Mouse (Mus musculus) small intestine, adult 10 weeks (tissue): Measurements from ENCODE around the gene Copb2. TPM values are rescaled to one million over a fixed set of nuclear protein-coding genes. Genes with fewer than 3 reads are reported as not detected.

Experiments
- polyA plus RNA-seq: library from polyadenylated mRNA; stranded (reverse); fragments of 350-450 nt; fragmentation: Illumina TruSeq; extraction: RNeasy Lipid Tissue Mini Kit (QIAGEN cat#74804); gene quantifications from one replicate; pipeline ENCODE4 v1.2.3, GENCODE M21; 2014; ENCODE audit warnings: low replicate concordance

Gene Copb2
- polyA plus RNA-seq, result 658 TPM

DNA sequence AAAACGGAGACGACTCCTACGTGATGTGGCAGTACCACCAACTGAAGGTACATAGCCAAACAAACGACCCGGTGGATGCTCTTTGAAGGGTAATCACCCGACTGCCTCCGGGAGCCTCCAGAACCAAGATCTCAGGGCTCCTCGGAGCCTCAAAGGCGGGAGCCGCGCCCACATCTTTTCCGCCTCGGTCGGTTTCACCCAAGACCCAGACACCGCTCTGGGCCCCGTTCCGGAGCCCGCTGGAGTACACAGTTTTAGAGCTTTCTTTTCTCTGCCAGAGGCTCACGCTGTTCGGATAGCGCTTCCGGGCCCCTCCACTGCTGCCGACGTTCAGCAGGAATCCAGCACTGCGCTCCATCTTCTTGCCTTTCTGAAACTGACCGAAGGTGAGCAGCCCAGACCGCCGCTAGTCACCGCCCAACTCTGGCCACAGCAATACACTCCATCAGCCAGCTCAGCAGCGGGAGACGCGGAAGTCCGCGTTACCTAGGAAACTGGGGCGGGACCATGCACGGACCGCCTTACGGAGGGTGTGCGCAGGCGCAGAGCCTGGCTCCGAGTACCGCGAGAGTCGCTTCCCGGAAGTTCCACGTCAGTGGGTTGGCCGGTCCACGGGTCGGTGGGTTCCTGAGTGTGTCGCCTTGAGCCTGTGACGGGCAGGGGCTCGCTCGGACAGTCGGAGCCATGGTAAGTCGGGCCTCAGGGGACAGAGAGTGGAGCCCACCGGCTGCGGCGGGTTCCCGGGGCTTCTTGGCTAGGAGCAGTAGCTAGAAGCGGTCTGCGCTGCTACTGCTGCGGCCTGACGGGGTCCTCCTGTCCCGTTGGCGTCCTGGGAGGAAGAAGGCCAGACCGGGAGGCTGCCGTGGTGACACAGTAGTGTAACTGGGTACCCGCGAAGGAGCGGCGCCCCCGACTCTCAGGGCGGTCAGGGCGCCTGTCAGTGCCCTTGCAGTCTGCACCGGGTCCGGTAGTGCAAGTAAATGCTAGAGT is at the start of gene Copb2:
Gene Copb2 (plus strand): TSS at position 585 of the 990 bp plus-strand sequence.

GRCm38 (mm10) chr9:98601156-98601836 is 37.8 kb downstream of the Copb2 start, which contains the start of gene Mrps22:
Gene Mrps22 (minus strand): TSS chr9:98601660.

Other genes with a start within 250 kb of the Copb2 start
- gene Rbp1, start 140.8 kb upstream of the Copb2 start, polyA plus RNA-seq, result 0.26 TPM
- gene Rbp2, start 77.6 kb upstream of the Copb2 start, polyA plus RNA-seq, result 720 TPM
- gene Mrps22, start 37.9 kb downstream of the Copb2 start, polyA plus RNA-seq, result 69.7 TPM